Mouse (Mus musculus): ENCODE results near the gene Sf3a2. TPM values are rescaled to one million over a fixed set of nuclear protein-coding genes. Genes with fewer than 3 reads are reported as not detected.

The Sf3a2 gene
- polyA plus RNA-seq, 1 experiment from 2014 or later: 78.9 TPM

GRCm38 (mm10) chr10:80758651-80759050 lies 39.3 kb upstream of the Sf3a2 start:
- H3K9ac ChIP-seq: no peak overlapping the region
- H3K4me1 ChIP-seq: peaks cover 39% of the 10 kb centered on the region
- no peak for ATAC-seq (ENCODE audit: insufficient number of reproducible peaks, insufficient read depth, low FRiP score, low TSS enrichment, low read depth)
- H3K27me3 ChIP-seq: no peaks in the 10 kb centered on the region
- no peak overlapping the region for H3K27ac ChIP-seq
- no peaks in the 10 kb centered on the region for H3K9me3 ChIP-seq
- H3K36me3 ChIP-seq: 0 out of 2 replicates have a peak, but pooled peaks cover 6% of the 10 kb centered on the region
- WGBS: 80% methylated on average over 7 of the region's 7 CpGs
- H3K4me2 ChIP-seq: no peak overlapping the region
- H3K4me3 ChIP-seq: no peak overlapping the region

GRCm38 (mm10) chr10:80760596-80761524 lies 37.1 kb upstream of the Sf3a2 start:
- Histone ChIP-seq H3K9ac (0 out of 2 replicates have a peak overlapping the region, but pooled peaks have one; percentile 3), H3K4me1 (peaks cover 37% of the 10 kb centered on the region), H3K27me3 (no peaks in the 10 kb centered on the region), H3K9me3 (no peaks in the 10 kb centered on the region), H3K4me2 (no peak overlapping the region), H3K36me3 (peaks cover 19% of the 10 kb centered on the region), H3K27ac (no peak overlapping the region), H3K4me3 (no peak overlapping the region)
- no peak for ATAC-seq (ENCODE audit: insufficient number of reproducible peaks, insufficient read depth, low FRiP score, low TSS enrichment, low read depth)
- 87% methylated on average over 4 of the region's 4 CpGs for WGBS

GRCm38 (mm10) chr10:80761821-80762220 lies 36.2 kb upstream of the Sf3a2 start:
- WGBS: 71% methylated on average over 3 of the region's 3 CpGs

GRCm38 (mm10) chr10:80763502-80763901 lies 34.5 kb upstream of the Sf3a2 start:
- 85% methylated on average over 2 of the region's 2 CpGs for WGBS
- H3K27me3 ChIP-seq: no peaks in the 10 kb centered on the region
- H3K9me3 ChIP-seq: no peaks in the 10 kb centered on the region
- peaks cover 13% of the 10 kb centered on the region for H3K4me1 ChIP-seq
- no peak overlapping the region for H3K4me2 ChIP-seq
- no peak for ATAC-seq (ENCODE audit: insufficient number of reproducible peaks, insufficient read depth, low FRiP score, low TSS enrichment, low read depth)
- H3K4me3 ChIP-seq: no peak overlapping the region
- H3K36me3 ChIP-seq: peaks cover 43% of the 10 kb centered on the region
- no peak overlapping the region for H3K9ac ChIP-seq
- H3K27ac ChIP-seq: no peak overlapping the region

More at GRCm38 (mm10) chr10:80761821-80762220, 36.2 kb upstream of the Sf3a2 start:
- 0 out of 2 replicates have a peak overlapping the region, but pooled peaks have one; percentile 3 for H3K9ac ChIP-seq
- H3K27ac ChIP-seq: no peak overlapping the region
- no peak overlapping the region for H3K4me2 ChIP-seq
- peaks cover 30% of the 10 kb centered on the region for H3K4me1 ChIP-seq
- no peaks in the 10 kb centered on the region for H3K9me3 ChIP-seq
- peaks cover 28% of the 10 kb centered on the region for H3K36me3 ChIP-seq
- no peak overlapping the region for H3K4me3 ChIP-seq
- no peak for ATAC-seq (ENCODE audit: insufficient number of reproducible peaks, insufficient read depth, low FRiP score, low TSS enrichment, low read depth)
- no peaks in the 10 kb centered on the region for H3K27me3 ChIP-seq

GRCm38 (mm10) chr10:80765746-80766145 lies 32.3 kb upstream of the Sf3a2 start:
- Histone ChIP-seq H3K4me1 (peaks cover 10% of the 10 kb centered on the region; the same call in 1 of the 2 replicates), H3K4me3 (no peak overlapping the region), H3K27me3 (no peaks in the 10 kb centered on the region), H3K4me2 (no peak overlapping the region), H3K9ac (no peak overlapping the region), H3K27ac (no peak overlapping the region), H3K36me3 (peaks cover 65% of the 10 kb centered on the region), H3K9me3 (no peaks in the 10 kb centered on the region)
- WGBS: 71% methylated on average over 2 of the region's 2 CpGs
- no peak for ATAC-seq (ENCODE audit: insufficient number of reproducible peaks, insufficient read depth, low FRiP score, low TSS enrichment, low read depth)

GRCm38 (mm10) chr10:80766161-80766815 lies 31.7 kb upstream of the Sf3a2 start:
- Histone ChIP-seq H3K4me1 (peaks cover 9% of the 10 kb centered on the region; the same call in 1 of the 2 replicates), H3K4me3 (no peak overlapping the region), H3K27me3 (no peaks in the 10 kb centered on the region), H3K36me3 (peaks cover 70% of the 10 kb centered on the region), H3K9ac (no peak overlapping the region), H3K4me2 (no peak overlapping the region), H3K27ac (no peak overlapping the region), H3K9me3 (no peaks in the 10 kb centered on the region)
- ATAC-seq (ENCODE audit: insufficient number of reproducible peaks, insufficient read depth, low FRiP score, low TSS enrichment, low read depth): no peak
- 71% methylated on average over 10 of the region's 10 CpGs for WGBS

- 91% methylated on average over 6 of the region's 6 CpGs for WGBS
- Histone ChIP-seq H3K4me3 (no peak overlapping the region), H3K36me3 (peaks cover 87% of the 10 kb centered on the region), H3K27me3 (no peaks in the 10 kb centered on the region), H3K4me1 (peaks cover 6% of the 10 kb centered on the region), H3K27ac (no peak overlapping the region), H3K4me2 (no peak overlapping the region), H3K9me3 (no peaks in the 10 kb centered on the region), H3K9ac (no peak overlapping the region)
- ATAC-seq (ENCODE audit: insufficient number of reproducible peaks, insufficient read depth, low FRiP score, low TSS enrichment, low read depth): no peak
Observed at GRCm38 (mm10) chr10:80768365-80768764, 29.6 kb upstream of the Sf3a2 start.

GRCm38 (mm10) chr10:80773816-80774215 lies 24.2 kb upstream of the Sf3a2 start:
- H3K4me3 ChIP-seq: no peak overlapping the region
- H3K4me1 ChIP-seq: peaks cover 19% of the 10 kb centered on the region
- peaks cover 99% of the 10 kb centered on the region for H3K36me3 ChIP-seq
- no peak for ATAC-seq (ENCODE audit: insufficient number of reproducible peaks, insufficient read depth, low FRiP score, low TSS enrichment, low read depth)
- H3K9ac ChIP-seq: peak overlapping the region; percentile 54
- 79% methylated on average over 5 of the region's 5 CpGs for WGBS
- H3K4me2 ChIP-seq: no peak overlapping the region
- no peaks in the 10 kb centered on the region for H3K9me3 ChIP-seq
- no peaks in the 10 kb centered on the region for H3K27me3 ChIP-seq
- peak overlapping the region; percentile 76 for H3K27ac ChIP-seq

- Histone ChIP-seq H3K4me2 (peak overlapping the region; percentile 18; the same call in 1 of the 2 replicates), H3K27me3 (no peaks in the 10 kb centered on the region), H3K9me3 (no peaks in the 10 kb centered on the region), H3K36me3 (peaks cover 99% of the 10 kb centered on the region), H3K27ac (peak overlapping the region; percentile 76), H3K4me1 (peaks cover 19% of the 10 kb centered on the region), H3K9ac (peak overlapping the region; percentile 54), H3K4me3 (no peak overlapping the region)
- WGBS: 18% methylated on average over 2 of the region's 2 CpGs
- peak; percentile 75 for ATAC-seq (ENCODE audit: insufficient number of reproducible peaks, insufficient read depth, low FRiP score, low TSS enrichment, low read depth)
Observed at GRCm38 (mm10) chr10:80774549-80774948, 23.4 kb upstream of the Sf3a2 start.

- no peak overlapping the region for H3K4me3 ChIP-seq
- 0 out of 2 replicates have a peak, but pooled peaks have one; percentile 8 for ATAC-seq (ENCODE audit: insufficient number of reproducible peaks, insufficient read depth, low FRiP score, low TSS enrichment, low read depth)
- no peak overlapping the region; the same call in 1 of the 2 replicates for H3K4me2 ChIP-seq
- no peaks in the 10 kb centered on the region for H3K27me3 ChIP-seq
- H3K9ac ChIP-seq: peak overlapping the region; percentile 54
- no peak overlapping the region; the same call in 1 of the 2 replicates for H3K27ac ChIP-seq
- peaks cover 99% of the 10 kb centered on the region for H3K36me3 ChIP-seq
- H3K4me1 ChIP-seq: peaks cover 19% of the 10 kb centered on the region
- no peaks in the 10 kb centered on the region for H3K9me3 ChIP-seq
- 90% methylated on average over 4 of the region's 4 CpGs for WGBS
Observed at GRCm38 (mm10) chr10:80774981-80775380, 23.0 kb upstream of the Sf3a2 start.

GRCm38 (mm10) chr10:80775731-80776130 lies 22.3 kb upstream of the Sf3a2 start:
- Histone ChIP-seq H3K9ac (peak overlapping the region; percentile 40; the same call in 1 of the 2 replicates), H3K4me3 (no peak overlapping the region), H3K36me3 (peaks cover 99% of the 10 kb centered on the region), H3K4me1 (peaks cover 19% of the 10 kb centered on the region), H3K4me2 (no peak overlapping the region), H3K27me3 (no peaks in the 10 kb centered on the region), H3K9me3 (no peaks in the 10 kb centered on the region), H3K27ac (no peak overlapping the region)
- no peak for ATAC-seq (ENCODE audit: insufficient number of reproducible peaks, insufficient read depth, low FRiP score, low TSS enrichment, low read depth)
- WGBS: 83% methylated on average over 4 of the region's 4 CpGs

Data from embryonic facial prominence, embryonic 13.5 days (tissue).